Mouse (Mus musculus) left cerebral cortex, postnatal 36 days (tissue): Measurements from ENCODE around the gene Olfr1086. TPM values are rescaled to one million over a fixed set of nuclear protein-coding genes. Genes with fewer than 3 reads are reported as not detected.
"Not testable (repeated sequence)": the region's sequence is repeated elsewhere in the genome, so short reads cannot be mapped to it uniquely, and the experiment has no call there.

ENCODE experiments used
- DNase-seq, 2 experiments: peaks; one replicate each; pipeline ENCODE4 v3.0.0; 2021 to 2022; ENCODE audit warnings: low spot score in 2 of 2, mixed read lengths in 1 of 2
- intact Hi-C: fragments of 180-260 bp; cut with DNase I; formaldehyde crosslinking; loops from one replicate; pipeline ENCODE4 v1.15.1; 2025
- total RNA-seq, 2 experiments: library from RNA; stranded (reverse); gene quantifications; 2 replicates each; pipeline ENCODE4 v1.2.3; 2021

Olfr1086 gene
- total RNA-seq: not detected

GRCm38 (mm10) chr2:86679992-86680391 is at the start of gene Olfr1086:
Gene Olfr1086, minus strand, starts transcription at chr2:86680092.
- no peak for DNase-seq
- intact Hi-C loops: no loop called here

DNA sequence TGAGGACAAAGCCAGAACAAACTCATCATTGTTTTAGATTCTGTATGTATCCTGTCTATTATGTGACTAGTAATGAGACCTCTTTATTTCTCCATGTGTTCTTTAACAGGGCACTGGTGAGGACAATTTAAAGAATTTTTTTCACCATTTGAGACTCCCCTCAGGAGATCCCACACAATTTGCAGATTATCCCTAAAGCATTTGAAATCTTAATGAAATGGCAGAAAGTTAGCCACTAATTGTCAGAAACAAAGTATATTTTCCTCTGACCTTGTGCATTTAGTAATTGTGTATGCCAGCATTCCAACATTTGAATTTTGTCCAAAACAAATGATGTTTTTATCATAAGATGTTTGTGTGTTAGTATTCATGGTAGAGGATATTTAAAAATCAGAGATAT is 18.4 kb upstream of the Olfr1086 start, which contains the start of gene Olfr1087:
Gene Olfr1087, minus strand, starts transcription at position 101 of the 400 bp plus-strand sequence.
- no peak for DNase-seq
- intact Hi-C loops: no loop called here

- DNase-seq: no peak
- intact Hi-C loops: no loop called here
These were observed 18.0 kb downstream of the Olfr1086 start, which contains the start of gene Olfr1085 for GRCm38 (mm10) chr2:86661919-86662318. Gene Olfr1085, minus strand, starts transcription at chr2:86662019.

DNA sequence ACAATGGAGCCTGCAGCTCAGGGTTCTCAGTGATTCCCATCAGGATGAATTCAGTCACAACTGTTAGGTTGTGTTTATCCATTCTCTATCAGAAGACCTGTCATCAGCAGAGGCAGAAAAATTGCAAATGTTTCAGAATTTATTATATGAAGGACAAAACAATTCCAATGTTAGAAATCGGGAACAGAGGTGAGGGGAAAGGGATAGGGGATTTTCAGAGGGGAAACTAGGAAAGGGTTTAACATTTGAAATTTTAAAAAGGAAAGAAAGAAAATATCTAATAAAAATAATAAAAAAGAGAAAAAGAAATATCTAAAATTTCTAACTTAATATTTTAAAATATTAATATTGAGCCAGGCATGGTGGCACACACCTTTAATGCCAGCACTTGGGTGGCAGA is 40.3 kb downstream of the Olfr1086 start, which contains the start of gene Olfr1084:
Gene Olfr1084, minus strand, starts transcription at position 101 of the 400 bp plus-strand sequence.
- intact Hi-C loops, DNase-seq: not testable (repeated sequence)

Other genes with a start within 250 kb of the Olfr1086 start
- not detected for gene Olfr1065, start 229.5 kb downstream of the Olfr1086 start, total RNA-seq
- not detected for gene Olfr1066, start 223.8 kb downstream of the Olfr1086 start, total RNA-seq
- gene Olfr228, start 192.7 kb downstream of the Olfr1086 start, total RNA-seq: not detected
- not detected for gene Olfr1076, start 171.6 kb downstream of the Olfr1086 start, total RNA-seq
- gene Olfr1079, start 137.6 kb downstream of the Olfr1086 start, total RNA-seq: not detected
- gene Olfr1080, start 121.9 kb downstream of the Olfr1086 start, total RNA-seq: not detected
- not detected for gene Olfr1082, start 81.1 kb downstream of the Olfr1086 start, total RNA-seq
- not detected for gene Olfr1084, start 40.4 kb downstream of the Olfr1086 start, total RNA-seq
- not detected for gene Olfr1085, start 18.1 kb downstream of the Olfr1086 start, total RNA-seq
- not detected for gene Olfr1087, start 18.3 kb upstream of the Olfr1086 start, total RNA-seq
- gene Olfr1089, start 53.6 kb upstream of the Olfr1086 start, total RNA-seq: not detected
- not detected for gene Olfr1090, start 78.9 kb upstream of the Olfr1086 start, total RNA-seq
- not detected for gene Olfr1093, start 102.4 kb upstream of the Olfr1086 start, total RNA-seq
- gene Olfr141, start 129.9 kb upstream of the Olfr1086 start, total RNA-seq: not detected
- not detected for gene Olfr1094, start 144.6 kb upstream of the Olfr1086 start, total RNA-seq
- gene Olfr1095, start 171.6 kb upstream of the Olfr1086 start, total RNA-seq: not detected
- gene Gm13723, start 194.7 kb upstream of the Olfr1086 start, total RNA-seq: not detected
- gene Olfr1097, start 212.1 kb upstream of the Olfr1086 start, total RNA-seq: not detected
- not detected for gene Olfr1098, start 244.5 kb upstream of the Olfr1086 start, total RNA-seq